In the genomic region with DNA sequence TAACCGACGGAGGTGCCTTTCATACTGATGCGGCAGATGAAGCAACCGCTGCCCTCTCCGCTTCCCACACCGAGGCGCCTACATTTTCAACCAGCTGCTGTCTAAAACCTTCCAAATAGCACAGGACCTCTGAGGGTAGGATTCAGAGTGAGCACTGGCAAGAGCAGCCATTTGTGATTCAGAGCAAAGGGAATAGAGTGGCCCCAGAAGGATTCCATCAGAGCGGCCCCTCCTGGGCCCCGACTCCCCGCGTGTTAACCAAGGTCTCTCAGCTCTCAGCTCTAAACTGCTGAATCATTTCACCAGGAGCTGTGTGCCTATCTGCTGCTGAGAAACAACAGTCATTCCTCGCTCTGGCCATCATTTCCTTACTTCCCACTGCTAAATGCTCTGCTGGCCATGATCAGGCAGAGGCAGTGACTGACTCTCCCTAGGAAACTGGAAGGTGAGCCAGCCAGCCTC, we compare ENCODE assay signal across 9 mouse cellular contexts.
DNase-seq lines count a peak whose midpoint lies in the region; ATAC-seq lines count a peak whose summit lies in the region.
"Had no signal": no experiment of that assay in that cellular context is flagged by ENCODE, and none has a peak within 500 bp of the region (broad histone marks: within the 10 kb centered on the region; RNA-seq: fewer than 3 reads in every experiment).

No protein-coding gene starts in this region.

- H3K27me3 ChIP-seq in midbrain, embryonic 14.5 days (ENCODE audit: control insufficient read depth, insufficient read depth, low read length): no peaks in the 10 kb centered on the region
- H3K27me3 ChIP-seq in intestine, embryonic 16.5 days (replicated peaks; ENCODE audit: control insufficient read depth, insufficient read depth, low read length): no peaks in the 10 kb centered on the region
- H3K27me3 ChIP-seq: stomach, embryonic 15.5 days had no signal

- intact Hi-C loops in left cerebral cortex, postnatal 36 days (cut with DNase I): loop anchor here (5.0 to 10.0 kb wide), 2 partner anchors 329 to 826 kb away; partner anchors contain the start of gene Cyp26b1

- no peak; the same call in 1 of the 2 replicates for ATAC-seq in midbrain, embryonic 14.5 days (ENCODE audit: low FRiP score, low TSS enrichment)
- no peak for ATAC-seq in intestine, embryonic 16.5 days

- 6% methylated on average over 12 of the region's 12 CpGs for WGBS in midbrain, embryonic 14.5 days
- 48% methylated on average over 12 of the region's 12 CpGs for WGBS in intestine, embryonic 16.5 days

- no peak overlapping the region for H3K4me3 ChIP-seq in midbrain, embryonic 14.5 days (replicated peaks; ENCODE audit: low read depth, low read length)
- H3K4me3 ChIP-seq in intestine, embryonic 16.5 days (ENCODE audit: low read length): no peak overlapping the region
- H3K4me3 ChIP-seq: stomach, embryonic 15.5 days had no signal

- no peaks in the 10 kb centered on the region for H3K9me3 ChIP-seq in midbrain, embryonic 14.5 days (ENCODE audit: control insufficient read depth, low read length)
- H3K9me3 ChIP-seq in intestine, embryonic 16.5 days (ENCODE audit: control insufficient read depth, low read length): no peaks in the 10 kb centered on the region
- H3K9me3 ChIP-seq: stomach, embryonic 15.5 days had no signal

- peak; percentile 94 for DNase-seq in heart, adult 11 months
- DNase-seq in heart, postnatal 4 days: no peak
- peak; percentile 12 for DNase-seq in c-Kit-negative CD71-positive TER-119-positive erythroid progenitor cells, embryonic 14.5 days (ENCODE audit: low read depth, low spot score)
- DNase-seq in gastrocnemius, adult 8-10 months (ENCODE audit: low spot score in 2 of 2): peak; percentile 7 to 11
- peak; percentile 19 to 28 for DNase-seq in left cerebral cortex, postnatal 36 days (ENCODE audit: low spot score in 2 of 2)
- peak; percentile 64 for DNase-seq in midbrain, embryonic 14.5 days
- no peak for DNase-seq in spleen, postnatal 36 days (ENCODE audit: low spot score in 2 of 2)

- peak overlapping the region; percentile 70 for H3K27ac ChIP-seq in midbrain, embryonic 14.5 days (replicated peaks; ENCODE audit: low read depth, low read length)
- no peak overlapping the region for H3K27ac ChIP-seq in intestine, embryonic 16.5 days (ENCODE audit: low read length)
- H3K27ac ChIP-seq: stomach, embryonic 15.5 days had no signal

- H3K36me3 ChIP-seq in midbrain, embryonic 14.5 days (ENCODE audit: control insufficient read depth, insufficient read depth, low read length): no peaks in the 10 kb centered on the region
- no peaks in the 10 kb centered on the region for H3K36me3 ChIP-seq in intestine, embryonic 16.5 days (ENCODE audit: control insufficient read depth, insufficient read depth, low read length)
- H3K36me3 ChIP-seq: stomach, embryonic 15.5 days had no signal

- H3K4me2 ChIP-seq in midbrain, embryonic 14.5 days (ENCODE audit: low read length): peak overlapping the region; percentile 38
- H3K4me2 ChIP-seq in intestine, embryonic 16.5 days (ENCODE audit: low read depth, low read length): no peak overlapping the region
- H3K4me2 ChIP-seq: stomach, embryonic 15.5 days had no signal

- peaks cover 16% of the 10 kb centered on the region for H3K4me1 ChIP-seq in midbrain, embryonic 14.5 days (ENCODE audit: control insufficient read depth, insufficient read depth, low read length)
- no peaks in the 10 kb centered on the region for H3K4me1 ChIP-seq in intestine, embryonic 16.5 days (ENCODE audit: control insufficient read depth, insufficient read depth, low read length)

- no peak overlapping the region; the same call in 1 of the 2 replicates for H3K9ac ChIP-seq in midbrain, embryonic 14.5 days (replicated peaks; ENCODE audit: low read length)
- no peak overlapping the region for H3K9ac ChIP-seq in intestine, embryonic 16.5 days (ENCODE audit: low read depth, low read length)
- H3K9ac ChIP-seq: stomach, embryonic 15.5 days had no signal

Comparison
In these comparisons a context has a peak if more than half of its experiments do, and no peak if none do; other contexts are left out.
1. DNase-seq: peak in heart, adult 11 months (single experiment), c-Kit-negative CD71-positive TER-119-positive erythroid progenitor cells, embryonic 14.5 days (single experiment), gastrocnemius, adult 8-10 months (2 of 2), left cerebral cortex, postnatal 36 days (2 of 2) and midbrain, embryonic 14.5 days (single experiment); none in heart, postnatal 4 days (single experiment) and spleen, postnatal 36 days (0 of 2).